Mouse (Mus musculus) kidney, postnatal 25 days (tissue): ENCODE data around the gene Zfp74.

ENCODE experiments used
- DNase-seq, 2 experiments: peaks; one replicate each; pipeline ENCODE4 v3.0.0; 2021; ENCODE audit warnings: mixed read lengths in 2 of 2

Gene Zfp74

DNA sequence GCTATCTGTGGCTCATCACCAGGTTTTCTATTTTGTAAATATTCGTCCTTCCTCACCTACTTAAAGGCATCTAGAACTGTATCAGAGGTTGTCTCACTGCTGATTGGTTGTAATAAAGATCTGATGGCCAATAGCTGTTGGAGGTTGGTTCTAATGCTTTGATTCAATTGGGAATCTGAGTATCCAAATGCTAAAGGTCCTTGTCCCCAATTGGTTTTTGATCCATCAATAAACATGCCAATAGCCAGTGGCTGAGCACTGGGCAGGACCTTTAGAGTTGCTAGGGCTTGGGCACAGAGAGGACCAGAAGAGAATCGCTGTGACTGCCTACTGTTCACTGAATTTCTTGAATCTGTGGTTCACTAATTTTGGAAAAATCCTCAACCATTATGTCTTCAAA lies 10.2 kb downstream of the Zfp74 start:
- no peak for DNase-seq

DNA sequence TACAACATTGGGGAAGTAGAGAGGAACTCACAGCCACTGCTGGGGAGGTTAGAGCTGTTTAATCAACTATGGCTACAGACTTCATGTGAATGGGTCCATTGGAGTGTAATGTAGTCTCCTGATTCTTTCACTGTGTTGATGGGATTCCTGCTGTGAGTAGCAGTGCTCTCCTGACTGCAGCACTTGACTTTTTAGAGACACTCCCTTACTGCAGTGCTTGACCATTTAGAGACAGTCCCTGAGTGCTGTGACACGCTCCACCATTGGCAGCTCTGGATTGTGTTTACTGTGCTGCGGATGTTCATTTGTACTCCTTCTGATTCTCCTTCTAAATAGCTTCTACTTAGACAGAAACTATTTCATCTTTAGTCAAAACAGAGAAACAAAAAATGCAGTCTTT lies 11.1 kb downstream of the Zfp74 start:
- DNase-seq = no peak

DNA sequence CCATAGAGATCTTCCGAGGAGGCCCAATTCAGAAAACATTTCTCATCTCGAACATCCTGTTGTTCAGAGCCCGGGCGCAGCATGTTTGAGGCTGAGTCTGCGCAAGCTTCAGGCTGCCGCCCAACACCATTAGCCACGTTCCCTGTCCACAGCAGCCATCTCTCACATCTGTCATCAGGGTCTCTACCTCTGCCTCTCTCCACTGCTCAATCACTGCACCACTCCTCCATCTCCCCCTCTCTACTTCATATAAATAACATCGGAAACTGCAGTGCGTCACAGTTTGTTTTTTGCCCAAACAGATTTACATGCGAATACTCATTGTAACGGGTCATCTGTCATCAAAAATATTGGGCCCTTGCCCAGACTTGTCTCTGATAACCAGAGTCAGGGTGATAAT lies 12.9 kb downstream of the Zfp74 start:
- DNase-seq = no peak

DNA sequence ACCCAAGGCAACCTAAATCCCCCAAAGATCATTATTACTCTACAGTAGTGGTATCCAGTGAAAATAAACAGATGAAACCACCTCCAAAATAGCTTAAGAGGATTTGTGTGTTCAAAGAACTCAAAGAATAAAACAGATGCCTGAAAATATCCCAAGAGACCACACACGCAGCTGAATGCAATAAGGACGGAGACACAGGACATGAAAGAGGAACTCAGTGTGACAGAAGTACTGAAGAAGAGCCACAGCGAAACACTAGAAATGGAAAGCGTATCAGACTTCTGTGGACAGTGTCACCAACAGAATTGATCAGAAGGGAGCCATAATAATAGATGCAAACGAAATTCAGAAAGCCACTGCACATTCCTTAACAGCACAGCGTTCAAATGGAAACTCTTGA lies 15.0 kb downstream of the Zfp74 start:
- DNase-seq = no peak

DNA sequence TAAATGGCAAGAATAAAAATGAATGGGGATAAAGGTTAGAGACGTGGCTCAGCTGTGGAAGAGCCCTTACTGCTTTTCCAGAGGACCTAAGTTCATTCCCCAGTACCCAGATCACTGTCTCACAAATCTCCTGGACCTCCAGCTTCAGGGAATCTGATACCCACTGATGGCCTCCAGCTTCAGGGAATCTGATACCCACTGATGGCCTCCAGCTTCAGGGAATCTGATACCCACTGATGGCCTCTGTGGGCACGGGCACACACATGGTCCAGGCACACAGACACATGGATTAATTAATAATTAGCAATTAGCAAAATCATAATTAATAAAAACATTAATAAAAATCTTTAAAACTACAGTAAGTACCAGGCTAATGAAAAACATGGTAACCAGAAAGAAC lies 31.1 kb downstream of the Zfp74 start:
- no peak for DNase-seq

DNA sequence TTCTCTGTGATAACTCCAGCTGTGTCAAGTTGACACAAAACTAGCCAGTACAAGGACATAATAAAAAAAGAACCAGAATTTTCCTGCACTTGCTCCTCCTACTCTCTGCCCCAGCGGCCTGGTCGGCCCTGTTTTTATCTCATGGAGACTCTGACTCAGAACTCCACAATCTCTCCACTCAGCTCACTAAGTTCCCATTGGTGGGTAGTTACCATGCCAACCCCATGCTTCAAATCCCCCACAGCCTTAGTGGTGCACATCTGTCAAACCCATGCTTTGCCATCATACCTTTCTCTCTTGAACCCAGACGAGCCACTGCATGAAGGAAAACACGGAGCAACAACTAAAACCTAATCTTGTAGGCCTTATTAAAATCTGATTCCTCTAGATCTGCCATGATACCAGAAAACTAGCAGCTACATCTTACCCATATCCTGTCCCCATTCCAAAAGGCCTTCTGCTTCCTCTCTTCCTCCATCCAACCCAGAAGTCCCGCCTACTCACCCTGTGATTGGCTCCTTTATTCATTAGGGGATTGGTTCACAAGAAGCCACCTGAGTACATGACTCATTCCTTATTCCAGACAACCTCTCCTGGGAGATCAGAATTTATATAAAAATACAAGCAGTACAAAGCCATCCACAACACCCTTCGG lies 32.3 kb downstream of the Zfp74 start:
- DNase-seq = no peak

DNA sequence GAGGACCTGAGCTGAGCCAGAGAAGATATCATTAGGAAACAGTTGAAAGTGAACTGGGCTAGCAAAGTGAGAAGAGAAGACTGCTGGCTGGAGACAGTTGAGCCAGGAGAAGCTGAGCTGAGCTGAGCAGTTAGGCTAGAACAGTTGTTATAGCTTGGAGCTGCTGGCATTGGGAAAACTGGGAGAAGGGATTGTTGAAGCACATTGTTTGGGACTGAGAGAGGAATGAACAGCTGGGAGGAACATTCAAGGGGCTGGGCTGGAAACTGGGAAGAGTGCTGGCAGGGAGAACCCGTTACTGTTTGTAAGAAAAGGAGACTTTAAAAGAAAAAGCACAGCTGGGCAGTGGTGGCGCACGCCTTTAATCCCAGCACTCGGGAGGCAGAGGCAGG lies 35.8 kb downstream of the Zfp74 start:
- DNase-seq = no peak

DNA sequence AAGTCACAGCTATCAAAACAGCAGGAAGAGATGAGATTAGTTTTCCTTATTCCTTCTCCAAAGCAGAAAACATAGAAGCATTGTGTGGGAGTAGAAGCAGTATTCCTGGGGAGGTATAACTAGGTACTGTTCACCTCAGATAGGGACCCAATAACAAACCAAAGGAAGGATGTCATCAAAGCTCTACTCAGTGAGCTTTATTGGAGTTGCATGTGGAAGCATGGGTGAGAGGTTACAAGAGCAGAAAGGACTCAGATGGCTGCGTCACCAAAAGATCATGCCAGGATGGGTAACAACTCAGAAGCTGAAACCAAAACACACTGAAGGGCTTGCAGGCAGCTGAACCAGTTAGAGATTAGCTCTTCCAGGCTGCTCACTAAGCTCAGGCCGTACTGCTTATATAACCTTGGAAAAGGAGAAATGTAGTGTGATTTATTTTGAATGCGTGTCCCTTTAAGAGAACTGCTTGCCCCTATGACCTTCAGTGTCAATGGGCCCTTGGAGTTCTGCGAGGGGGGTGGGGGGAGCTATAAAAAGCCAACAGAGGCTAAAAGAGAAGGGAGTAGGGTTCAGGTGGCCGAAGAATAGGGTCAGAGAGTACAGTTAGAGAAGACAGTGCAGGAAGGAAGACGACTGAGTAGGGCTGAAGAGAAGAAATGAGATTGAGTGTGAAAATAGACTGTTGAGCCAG lies 36.4 kb downstream of the Zfp74 start:
- no peak for DNase-seq

DNA sequence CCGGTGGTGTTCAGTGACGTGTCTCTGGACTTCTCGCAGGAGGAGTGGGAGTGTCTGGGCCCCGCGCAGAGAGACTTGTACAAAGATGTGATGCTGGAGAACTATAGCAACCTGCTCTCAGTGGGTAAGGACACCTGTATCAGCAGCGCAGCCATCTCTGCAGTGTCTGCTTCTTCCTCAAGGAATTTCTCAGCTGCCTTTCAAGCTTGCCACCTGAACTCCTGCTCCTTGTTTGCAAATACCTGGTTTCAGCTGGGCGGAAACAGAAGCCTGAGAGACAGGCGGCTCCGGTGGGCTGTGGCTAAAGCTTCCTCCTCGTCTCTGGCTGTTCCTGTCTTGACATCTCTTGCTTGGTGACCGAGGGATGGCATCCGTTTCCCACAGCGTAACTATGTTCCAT lies 41.7 kb downstream of the Zfp74 start:
- no peak for DNase-seq

DNA sequence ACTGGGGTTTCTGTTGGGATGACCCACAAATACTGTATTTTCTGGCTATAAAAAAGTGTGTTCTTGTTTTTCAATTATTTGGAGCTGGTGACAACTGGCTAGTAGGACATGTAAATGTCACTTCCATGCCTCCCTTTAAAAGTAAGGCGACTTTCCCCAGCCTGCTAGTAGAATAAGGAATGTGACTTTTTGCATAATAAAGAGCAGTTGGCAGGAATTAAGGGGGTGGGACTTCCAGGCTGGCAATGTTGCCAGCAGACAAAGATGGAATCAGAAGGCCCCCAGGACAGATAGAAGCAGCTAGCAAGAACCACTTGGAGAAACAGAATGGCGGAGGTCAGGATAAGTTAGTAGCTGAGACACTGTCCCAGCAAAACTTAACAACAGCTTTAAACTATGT lies 43.6 kb downstream of the Zfp74 start:
- no peak for DNase-seq

DNA sequence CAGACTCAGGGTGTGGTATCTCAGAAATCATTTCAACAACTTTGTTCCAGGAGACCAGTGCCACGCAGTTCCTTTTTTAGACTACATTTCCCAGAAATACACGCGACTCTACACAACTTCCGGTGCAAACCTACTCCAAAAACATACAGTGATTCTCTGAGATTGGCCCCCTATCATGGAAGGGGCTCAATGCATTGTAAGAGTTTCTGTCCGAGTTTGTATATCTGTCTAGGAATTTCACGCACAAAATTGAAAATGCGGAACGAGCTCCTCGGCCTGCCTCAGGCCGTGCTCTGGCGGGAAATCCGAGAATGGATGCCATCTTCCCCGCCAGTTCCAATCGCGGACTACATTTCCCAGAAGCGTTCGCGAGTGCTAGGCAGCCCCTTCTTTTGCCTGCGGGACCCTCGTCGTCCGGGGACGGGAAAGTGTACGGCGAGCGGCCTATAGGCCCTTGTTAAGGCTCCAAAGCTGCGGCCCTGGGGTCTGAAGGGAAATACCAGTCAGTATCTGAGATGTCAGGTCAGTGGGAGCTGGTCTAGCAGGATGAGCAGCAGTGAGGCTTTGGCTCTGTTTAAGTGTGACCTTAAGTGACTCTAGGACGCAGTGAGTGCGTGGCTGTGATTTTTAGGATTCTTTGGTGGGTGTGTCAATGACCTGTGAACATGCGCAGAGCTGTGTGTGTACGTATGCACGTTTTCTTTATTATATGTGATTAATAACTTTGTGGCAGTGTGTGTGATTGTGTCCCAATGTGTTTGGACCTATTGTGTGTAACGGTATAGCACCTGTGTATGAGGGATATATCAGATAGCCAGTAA lies 45.5 kb downstream of the Zfp74 start, which contains the start of gene Zfp383:
Gene Zfp383 (plus strand): TSS at position 94 of the 821 bp plus-strand sequence.
- peak; percentile 85 to 92 for DNase-seq

DNA sequence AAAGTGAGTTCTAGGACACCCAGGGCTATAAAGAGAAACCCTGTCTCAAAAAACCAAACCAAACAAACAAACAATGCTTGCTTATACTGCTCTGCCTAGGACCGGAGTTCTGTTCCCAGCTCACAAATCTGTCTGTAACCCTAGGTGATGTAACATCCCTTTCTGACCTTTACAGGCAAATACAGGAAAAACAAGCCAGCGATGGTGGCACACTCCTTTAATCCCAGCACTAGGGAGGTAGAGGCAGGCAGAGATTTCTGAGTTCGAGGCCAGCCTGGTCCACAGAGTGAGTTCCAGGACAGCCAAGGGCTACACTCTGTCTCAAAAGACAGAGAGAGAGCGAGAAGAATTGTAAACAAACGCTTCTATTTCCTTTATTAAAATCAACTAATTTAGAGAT lies 46.7 kb downstream of the Zfp74 start:
- DNase-seq = no peak

DNA sequence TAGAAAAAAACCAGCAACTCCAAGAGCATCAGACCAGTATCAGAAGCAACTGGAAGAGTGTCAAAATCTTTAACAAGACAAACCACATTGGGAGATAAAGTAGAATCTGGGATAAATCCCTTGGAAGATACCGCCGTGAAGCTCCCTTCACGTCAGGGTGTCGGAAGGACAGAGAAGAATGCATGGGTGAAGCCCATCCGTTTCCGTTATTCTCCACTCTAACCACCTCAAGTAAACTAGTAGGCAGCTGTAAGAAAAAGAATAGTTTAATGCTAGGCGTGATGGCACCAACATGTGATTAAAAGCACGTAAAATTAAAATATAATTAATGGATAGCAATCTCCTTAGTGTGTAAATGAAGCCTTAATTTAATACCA lies 47.2 kb downstream of the Zfp74 start:
- no peak for DNase-seq

DNA sequence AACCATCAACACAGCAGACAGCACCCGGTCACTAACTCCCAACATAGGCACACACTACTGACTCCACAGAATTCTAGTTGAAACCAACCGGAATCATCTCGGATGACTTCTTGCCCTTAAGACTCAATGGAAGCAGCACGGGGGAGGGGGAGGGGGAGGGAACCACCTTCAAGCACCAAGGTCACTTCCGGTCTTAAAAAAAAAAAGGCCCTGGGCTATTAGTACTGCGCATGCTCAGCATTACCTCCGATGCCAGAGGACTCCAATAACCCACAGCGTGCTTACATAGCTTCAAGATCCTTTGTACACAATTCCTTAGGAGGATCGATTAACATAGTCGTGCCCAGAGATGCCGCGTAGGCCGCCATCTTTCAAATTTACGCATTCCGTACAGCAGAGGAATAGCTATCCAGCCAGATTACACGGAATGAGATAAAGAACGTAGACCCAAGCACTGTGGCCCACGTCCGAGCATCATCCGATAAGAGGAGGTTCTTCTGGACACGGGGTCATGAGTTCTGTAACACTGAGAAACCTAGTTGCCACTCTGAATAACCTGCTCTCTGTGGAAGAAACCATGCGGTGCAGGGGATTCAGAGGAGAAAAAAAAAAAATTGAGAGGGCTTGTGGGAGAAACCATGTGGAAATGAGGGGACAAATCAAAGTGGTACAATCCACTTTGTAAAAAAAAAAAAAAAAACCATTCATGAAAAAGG lies 47.8 kb downstream of the Zfp74 start, which contains the start of gene Zfp27:
Gene Zfp27 (minus strand): TSS at position 607 of the 716 bp plus-strand sequence.
- DNase-seq = peak; percentile 70 to 87

DNA sequence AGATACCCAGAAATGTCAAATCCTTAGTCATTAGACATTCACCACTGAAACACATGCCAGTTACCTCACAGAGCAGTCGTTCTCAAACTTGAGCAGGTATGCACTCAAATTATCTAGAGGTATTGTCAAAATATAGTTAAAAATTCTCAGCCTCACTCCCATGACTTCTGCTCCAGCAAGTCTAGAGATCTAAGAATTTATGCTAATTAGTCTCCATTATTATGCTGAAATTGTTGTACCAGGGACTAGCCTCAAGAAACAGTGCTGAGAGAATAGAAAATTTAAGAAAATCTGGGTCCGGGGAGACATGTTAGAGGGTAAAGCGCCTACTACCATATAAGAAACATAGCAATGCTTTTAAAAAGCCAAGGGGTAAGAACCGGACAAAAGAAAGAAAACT lies 49.8 kb downstream of the Zfp74 start:
- DNase-seq = no peak

DNA sequence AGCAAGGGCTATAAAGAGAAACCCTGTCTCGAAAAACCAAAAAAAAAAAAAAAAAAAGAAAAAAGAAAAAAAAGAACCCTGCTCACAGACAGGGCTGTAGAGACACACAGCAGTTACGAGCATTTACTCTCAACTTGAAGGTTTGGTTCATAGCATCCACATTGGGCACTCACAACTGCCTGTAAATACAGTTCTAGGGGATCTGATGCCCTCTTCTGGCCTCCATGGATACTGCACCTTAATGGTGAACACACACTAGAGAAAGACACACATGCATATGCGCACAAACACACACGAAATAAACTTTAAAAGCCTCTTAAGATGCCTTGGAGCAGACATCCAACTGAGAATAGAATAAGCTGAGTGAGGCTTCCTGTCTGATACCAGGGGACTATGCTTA lies 55.5 kb downstream of the Zfp74 start:
- DNase-seq = no peak

DNA sequence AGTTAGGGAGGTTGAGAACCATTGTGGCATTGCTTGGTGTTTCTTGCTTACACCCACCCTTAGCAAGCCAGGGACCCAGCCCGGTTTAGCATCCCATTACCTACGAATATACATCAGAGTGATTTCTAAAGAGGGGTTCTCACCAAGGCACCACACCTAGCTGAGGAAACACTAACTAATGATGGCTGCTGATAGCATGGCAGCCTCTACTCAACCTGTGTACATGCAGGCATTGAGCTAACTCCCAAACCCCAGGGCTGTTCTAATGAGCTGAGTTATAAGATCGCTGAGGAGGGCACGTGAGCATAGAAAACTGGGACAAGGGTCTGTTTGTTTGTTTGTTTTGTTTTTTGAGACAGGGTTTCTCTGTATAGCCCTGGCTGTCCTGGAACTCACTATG lies 61.1 kb downstream of the Zfp74 start:
- DNase-seq = no peak

DNA sequence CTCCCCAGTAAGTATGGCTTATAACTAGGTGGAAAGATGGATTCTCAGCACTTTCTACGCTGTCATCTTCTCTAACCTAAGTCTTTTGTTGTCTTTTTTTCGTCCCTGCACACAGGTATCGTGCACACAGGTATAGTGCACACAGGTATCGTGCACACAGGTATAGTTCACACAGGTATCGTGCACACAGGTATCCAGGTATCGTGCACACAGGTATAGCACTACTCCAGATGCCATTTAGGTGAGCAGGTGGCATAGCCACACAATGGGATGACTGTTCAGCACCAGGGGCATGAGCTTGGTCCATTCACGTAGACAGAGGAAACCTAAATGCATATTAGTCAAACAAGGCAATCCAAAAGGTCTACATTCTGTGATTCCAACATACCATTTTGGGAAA lies 63.4 kb downstream of the Zfp74 start:
- no peak for DNase-seq

DNA sequence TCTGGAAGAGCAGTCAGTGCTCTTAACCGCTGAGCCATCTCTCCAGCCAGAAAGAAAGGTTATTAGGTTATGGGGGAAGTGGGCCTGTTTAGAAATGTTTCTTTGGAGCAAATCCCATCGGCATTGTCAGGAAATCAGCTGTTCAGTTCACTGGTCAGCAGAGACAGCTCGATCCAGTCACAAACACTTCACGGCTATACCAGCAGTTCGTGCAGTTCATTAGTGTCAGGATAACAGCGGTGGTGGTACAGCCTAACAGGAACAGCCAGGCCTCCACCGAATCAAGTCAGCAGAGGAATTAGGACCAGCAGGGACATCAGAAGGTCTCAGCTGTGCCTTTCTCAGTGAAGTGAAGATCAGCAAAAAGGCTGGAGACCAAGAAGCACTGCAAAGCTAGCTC lies 73.0 kb downstream of the Zfp74 start:
- no peak for DNase-seq
